Mouse (Mus musculus): Measurements from ENCODE around the gene Plekhm1. TPM values are rescaled to one million over a fixed set of nuclear protein-coding genes. Genes with fewer than 3 reads are reported as not detected.
A peak's percentile ranks its signal among the peaks of the same experiment; 100 is the strongest.

The Plekhm1 gene
- polyA plus RNA-seq, 1 experiment: 23.7 TPM

GRCm38 (mm10) chr11:103402738-103403137 is 9.7 kb downstream of the Plekhm1 start:
- Histone ChIP-seq H3K27ac (ENCODE audit: control insufficient read depth, insufficient read depth, low read depth, low read length, poor library complexity) (no peak overlapping the region), H3K4me1 (ENCODE audit: control insufficient read depth, insufficient read depth, low read length) (peaks cover 4% of the 10 kb centered on the region), H3K4me3 (replicated peaks; ENCODE audit: control insufficient read depth, low read depth, low read length) (no peak overlapping the region)
- 89% methylated on average over 5 of the region's 5 CpGs for WGBS
- no peak for TF ChIP-seq CTCF (IDR thresholded peaks at IDR 0.05; ENCODE audit: control insufficient read depth, insufficient read depth, low read length)
- no peak for TF ChIP-seq POLR2A (IDR thresholded peaks at IDR 0.05; ENCODE audit: borderline replicate concordance, control insufficient read depth, low read depth, low read length)

GRCm38 (mm10) chr11:103402198-103402597 is 10.3 kb downstream of the Plekhm1 start:
- WGBS: 82% methylated on average over 2 of the region's 2 CpGs
- H3K4me1 ChIP-seq (ENCODE audit: control insufficient read depth, insufficient read depth, low read length): peaks cover 4% of the 10 kb centered on the region
- no peak overlapping the region for H3K4me3 ChIP-seq (replicated peaks; ENCODE audit: control insufficient read depth, low read depth, low read length)
- no peak overlapping the region for H3K27ac ChIP-seq (ENCODE audit: control insufficient read depth, insufficient read depth, low read depth, low read length, poor library complexity)
- TF ChIP-seq POLR2A (IDR thresholded peaks at IDR 0.05; ENCODE audit: borderline replicate concordance, control insufficient read depth, low read depth, low read length): no peak
- peak; percentile 88 for TF ChIP-seq CTCF (IDR thresholded peaks at IDR 0.05; ENCODE audit: control insufficient read depth, insufficient read depth, low read length)

GRCm38 (mm10) chr11:103399986-103400385 is 12.5 kb downstream of the Plekhm1 start:
- H3K4me1 ChIP-seq (ENCODE audit: control insufficient read depth, insufficient read depth, low read length): peaks cover 2% of the 10 kb centered on the region; the same call in 1 of the 2 replicates
- H3K27ac ChIP-seq (ENCODE audit: control insufficient read depth, insufficient read depth, low read depth, low read length, poor library complexity): no peak overlapping the region
- 32% methylated on average over 4 of the region's 4 CpGs for WGBS
- no peak overlapping the region for H3K4me3 ChIP-seq (replicated peaks; ENCODE audit: control insufficient read depth, low read depth, low read length)
- TF ChIP-seq CTCF (IDR thresholded peaks at IDR 0.05; ENCODE audit: control insufficient read depth, insufficient read depth, low read length): no peak
- TF ChIP-seq POLR2A (IDR thresholded peaks at IDR 0.05; ENCODE audit: borderline replicate concordance, control insufficient read depth, low read depth, low read length): no peak

- Histone ChIP-seq H3K4me1 (ENCODE audit: control insufficient read depth, insufficient read depth, low read length) (peaks cover 2% of the 10 kb centered on the region; the same call in 1 of the 2 replicates), H3K4me3 (replicated peaks; ENCODE audit: control insufficient read depth, low read depth, low read length) (no peak overlapping the region), H3K27ac (ENCODE audit: control insufficient read depth, insufficient read depth, low read depth, low read length, poor library complexity) (no peak overlapping the region)
- TF ChIP-seq POLR2A (IDR thresholded peaks at IDR 0.05; ENCODE audit: borderline replicate concordance, control insufficient read depth, low read depth, low read length): no peak
- TF ChIP-seq CTCF (IDR thresholded peaks at IDR 0.05; ENCODE audit: control insufficient read depth, insufficient read depth, low read length): peak; percentile 9; the same call in 1 of the 2 replicates
- 58% methylated on average over 3 of the region's 3 CpGs for WGBS
Measured at GRCm38 (mm10) chr11:103399050-103399449, 13.4 kb downstream of the Plekhm1 start.

GRCm38 (mm10) chr11:103396682-103397081 is 15.8 kb downstream of the Plekhm1 start:
- no peak overlapping the region for H3K4me3 ChIP-seq (replicated peaks; ENCODE audit: control insufficient read depth, low read depth, low read length)
- TF ChIP-seq POLR2A (IDR thresholded peaks at IDR 0.05; ENCODE audit: borderline replicate concordance, control insufficient read depth, low read depth, low read length): no peak
- no peak for TF ChIP-seq CTCF (IDR thresholded peaks at IDR 0.05; ENCODE audit: control insufficient read depth, insufficient read depth, low read length)
- H3K27ac ChIP-seq (ENCODE audit: control insufficient read depth, insufficient read depth, low read depth, low read length, poor library complexity): no peak overlapping the region
- H3K4me1 ChIP-seq (ENCODE audit: control insufficient read depth, insufficient read depth, low read length): no peaks in the 10 kb centered on the region; the same call in 1 of the 2 replicates
- WGBS: 96% methylated on average over 4 of the region's 4 CpGs

GRCm38 (mm10) chr11:103396236-103396635 is 16.3 kb downstream of the Plekhm1 start:
- 94% methylated on average over 4 of the region's 4 CpGs for WGBS
- Histone ChIP-seq H3K4me3 (replicated peaks; ENCODE audit: control insufficient read depth, low read depth, low read length) (no peak overlapping the region), H3K4me1 (ENCODE audit: control insufficient read depth, insufficient read depth, low read length) (no peaks in the 10 kb centered on the region; the same call in 1 of the 2 replicates), H3K27ac (ENCODE audit: control insufficient read depth, insufficient read depth, low read depth, low read length, poor library complexity) (no peak overlapping the region)
- TF ChIP-seq CTCF (IDR thresholded peaks at IDR 0.05; ENCODE audit: control insufficient read depth, insufficient read depth, low read length): no peak
- TF ChIP-seq POLR2A (IDR thresholded peaks at IDR 0.05; ENCODE audit: borderline replicate concordance, control insufficient read depth, low read depth, low read length): no peak

GRCm38 (mm10) chr11:103394604-103395003 is 17.9 kb downstream of the Plekhm1 start:
- Histone ChIP-seq H3K4me1 (ENCODE audit: control insufficient read depth, insufficient read depth, low read length) (no peaks in the 10 kb centered on the region; the same call in 1 of the 2 replicates), H3K4me3 (replicated peaks; ENCODE audit: control insufficient read depth, low read depth, low read length) (no peak overlapping the region), H3K27ac (ENCODE audit: control insufficient read depth, insufficient read depth, low read depth, low read length, poor library complexity) (no peak overlapping the region)
- 92% methylated on average over 7 of the region's 7 CpGs for WGBS
- no peak for TF ChIP-seq CTCF (IDR thresholded peaks at IDR 0.05; ENCODE audit: control insufficient read depth, insufficient read depth, low read length)
- no peak for TF ChIP-seq POLR2A (IDR thresholded peaks at IDR 0.05; ENCODE audit: borderline replicate concordance, control insufficient read depth, low read depth, low read length)

- WGBS: 89% methylated on average over 7 of the region's 7 CpGs
- TF ChIP-seq POLR2A (IDR thresholded peaks at IDR 0.05; ENCODE audit: borderline replicate concordance, control insufficient read depth, low read depth, low read length) (no peak), CTCF (IDR thresholded peaks at IDR 0.05; ENCODE audit: control insufficient read depth, insufficient read depth, low read length) (no peak)
- no peak overlapping the region for H3K4me3 ChIP-seq (replicated peaks; ENCODE audit: control insufficient read depth, low read depth, low read length)
- H3K4me1 ChIP-seq (ENCODE audit: control insufficient read depth, insufficient read depth, low read length): no peaks in the 10 kb centered on the region; the same call in 1 of the 2 replicates
- no peak overlapping the region for H3K27ac ChIP-seq (ENCODE audit: control insufficient read depth, insufficient read depth, low read depth, low read length, poor library complexity)
Measured at GRCm38 (mm10) chr11:103394025-103394424, 18.5 kb downstream of the Plekhm1 start.

All from bone marrow, adult 2 months (tissue).